Mouse (Mus musculus): ENCODE data around the gene Scamp1.

- no peak for TF ChIP-seq POLR2A (IDR thresholded peaks at IDR 0.05; ENCODE audit: control insufficient read depth, low read depth, low read length)
- no peak for TF ChIP-seq CTCF (IDR thresholded peaks at IDR 0.05; ENCODE audit: control insufficient read depth, insufficient read depth, insufficient replicate concordance, low read depth, low read length)
Observed at GRCm38 (mm10) chr13:94180477-94181420, 104.9 kb downstream of the Scamp1 start.
